Mouse (Mus musculus): ENCODE results near the gene Scn2b.

Scn2b gene

GRCm38 (mm10) chr9:45179282-45179681 lies 61.7 kb downstream of the Scn2b start:
- no peak for DNase-seq
